Mouse (Mus musculus) heart, adult 2 months (tissue): Measurements from ENCODE around the gene Depdc5. TPM values are rescaled to one million over a fixed set of nuclear protein-coding genes. Genes with fewer than 3 reads are reported as not detected.
A peak's percentile ranks its signal among the peaks of the same experiment; 100 is the strongest.

Experiments
- DNase-seq, 2 experiments: peaks; one replicate each; pipeline ENCODE4 v3.0.0; 2021
- H3K27ac ChIP-seq: fragments of 200-600 bp; 2 replicates; pipeline ENCODE4 v1.8.1; 2022
- H3K27me3 ChIP-seq: fragments of 200-500 bp; 2 replicates; pipeline ENCODE4 v1.6.1; 2012; ENCODE audit warnings: mild to moderate bottlenecking, low read length, inconsistent platforms, mixed read lengths; ENCODE audit not compliant: control insufficient read depth, insufficient read depth
- H3K36me3 ChIP-seq: fragments of 200-500 bp; 2 replicates; pipeline ENCODE4 v1.6.1; 2012; ENCODE audit warnings: low read length, inconsistent platforms; ENCODE audit not compliant: control insufficient read depth, insufficient read depth
- H3K4me1 ChIP-seq: fragments of 200-500 bp; 2 replicates; pipeline ENCODE4 v1.6.1; 2011; ENCODE audit warnings: low read length; ENCODE audit not compliant: control insufficient read depth, insufficient read depth
- H3K4me3 ChIP-seq: fragments of 200-600 bp; 2 replicates; pipeline ENCODE4 v1.8.1; 2022
- H3K79me2 ChIP-seq: fragments of 200-500 bp; replicated peaks from 2 replicates; pipeline ENCODE4 v1.6.1; 2012; ENCODE audit warnings: mild to moderate bottlenecking, inconsistent platforms, low read length, moderate library complexity, mixed read lengths; ENCODE audit not compliant: control insufficient read depth, insufficient read depth
- H3K9ac ChIP-seq: fragments of 200-500 bp; 2 replicates; pipeline ENCODE4 v1.6.1; 2012; ENCODE audit warnings: low read depth, mild to moderate bottlenecking, control low read depth, inconsistent platforms, low read length, mixed read lengths
- CTCF ChIP-seq: fragments of 200-600 bp; IDR thresholded peaks from 2 replicates; pipeline ENCODE4 v1.8.1; 2022; ENCODE audit warnings: antibody characterized with exemption, mild to moderate bottlenecking, moderate library complexity
- EP300 ChIP-seq: fragments of 200-500 bp; IDR thresholded peaks from 2 replicates; pipeline ENCODE4 v1.6.1; 2011; ENCODE audit warnings: low read depth, low read length, control low read depth; ENCODE audit not compliant: insufficient read depth
- POLR2A ChIP-seq: fragments of 200-500 bp; IDR thresholded peaks from 2 replicates; pipeline ENCODE4 v1.6.1; 2011; ENCODE audit warnings: mild to moderate bottlenecking, low read depth, low read length, control low read depth; ENCODE audit not compliant: insufficient read depth
- WGBS: fragments of 180-500 bp; shearing (Covaris S2); methylation state at CpG from one replicate; pipeline ENCODE4 v1.1.7; 2018; 5-methylcytosine and 5-hydroxymethylcytosine counted together
- intact Hi-C: fragments of 180-260 bp; cut with DNase I; formaldehyde crosslinking; loops from one replicate; pipeline ENCODE4 v1.15.1; 2025
- polyA plus RNA-seq: library from polyadenylated mRNA; depleted of rRNA; stranded (reverse); fragments of >200 nt; gene quantifications from 2 replicates; pipeline ENCODE4 v1.2.3, GENCODE M21; 2012
- total RNA-seq, 2 experiments: library from RNA; stranded (reverse); gene quantifications; 2 replicates each; pipeline ENCODE4 v1.2.3; 2021

The Depdc5 gene
- total and polyA plus RNA-seq, 3 experiments, result 7.6 to 22.3 (median 17.5) TPM

GRCm38 (mm10) chr5:33018561-33019425 is 155.3 kb downstream of the Depdc5 start, which contains the start of gene Ywhah:
Gene Ywhah, plus strand, starts transcription at chr5:33018816.
- peak; percentile 96 to 98 for DNase-seq
- intact Hi-C loops, result loop anchor here (10.0 kb wide), 2 partner anchors 256 to 304 kb away; partner anchors contain the start of gene Ctbp1
- Histone ChIP-seq H3K4me1 (peaks cover 12% of the 10 kb centered on the region), H3K4me3 (peak within 1 kb of the TSS; percentile 89), H3K27me3 (no peaks in the 10 kb centered on the region), H3K36me3 (peaks cover 16% of the 10 kb centered on the region), H3K27ac (peak within 1 kb of the TSS; percentile 100), H3K9ac (peak within 1 kb of the TSS; percentile 93), H3K79me2 (no peaks in the 10 kb centered on the region; the same call in 1 of the 2 replicates)
- TF ChIP-seq POLR2A (peak; percentile 94), CTCF (peak; percentile 84), EP300 (no peak)
- under 1% methylated on average over 113 of the region's 121 CpGs for WGBS

- TF ChIP-seq CTCF, result no peak
- no peak for TF ChIP-seq EP300
- TF ChIP-seq POLR2A, result no peak
- intact Hi-C loops, result loop anchor here (10.0 kb wide), 2 partner anchors 255 to 305 kb away; partner anchors contain the start of gene Ctbp1
- Histone ChIP-seq H3K27me3 (no peaks in the 10 kb centered on the region), H3K9ac (peak overlapping the region; percentile 93), H3K4me1 (peaks cover 15% of the 10 kb centered on the region), H3K36me3 (peaks cover 23% of the 10 kb centered on the region), H3K27ac (peak overlapping the region; percentile 100), H3K79me2 (no peaks in the 10 kb centered on the region; the same call in 1 of the 2 replicates), H3K4me3 (peak overlapping the region; percentile 89)
- under 1% methylated on average over 12 of the region's 12 CpGs for WGBS
- DNase-seq, result no peak
Observed at GRCm38 (mm10) chr5:33019426-33019821, 155.9 kb downstream of the Depdc5 start.

GRCm38 (mm10) chr5:33021622-33022021 is 158.1 kb downstream of the Depdc5 start:
- Histone ChIP-seq H3K36me3 (peaks cover 40% of the 10 kb centered on the region), H3K9ac (no peak overlapping the region), H3K79me2 (no peaks in the 10 kb centered on the region; the same call in 1 of the 2 replicates), H3K4me1 (peaks cover 19% of the 10 kb centered on the region), H3K27ac (no peak overlapping the region), H3K4me3 (no peak overlapping the region), H3K27me3 (no peaks in the 10 kb centered on the region)
- WGBS, result 69% methylated on average over 2 of the region's 2 CpGs
- DNase-seq, result no peak
- intact Hi-C loops, result loop anchor here (5.0 kb wide), 1 partner anchor 316 kb away; the partner anchor contains the start of gene Maea
- no peak for TF ChIP-seq POLR2A
- TF ChIP-seq CTCF, result peak; percentile 69

- Histone ChIP-seq H3K9ac (no peak overlapping the region), H3K79me2 (no peaks in the 10 kb centered on the region; the same call in 1 of the 2 replicates), H3K4me1 (peaks cover 17% of the 10 kb centered on the region), H3K4me3 (no peak overlapping the region), H3K27ac (peak overlapping the region; percentile 36), H3K36me3 (peaks cover 39% of the 10 kb centered on the region), H3K27me3 (no peaks in the 10 kb centered on the region)
- 58% methylated on average over 4 of the region's 4 CpGs for WGBS
- DNase-seq, result no peak
- intact Hi-C loops, result loop anchor here (5.0 kb wide), 1 partner anchor 314 kb away; the partner anchor contains the start of gene Maea
- no peak for TF ChIP-seq POLR2A
- TF ChIP-seq EP300, result no peak
- TF ChIP-seq CTCF, result no peak
Observed at GRCm38 (mm10) chr5:33023337-33023736, 159.8 kb downstream of the Depdc5 start.

DNA sequence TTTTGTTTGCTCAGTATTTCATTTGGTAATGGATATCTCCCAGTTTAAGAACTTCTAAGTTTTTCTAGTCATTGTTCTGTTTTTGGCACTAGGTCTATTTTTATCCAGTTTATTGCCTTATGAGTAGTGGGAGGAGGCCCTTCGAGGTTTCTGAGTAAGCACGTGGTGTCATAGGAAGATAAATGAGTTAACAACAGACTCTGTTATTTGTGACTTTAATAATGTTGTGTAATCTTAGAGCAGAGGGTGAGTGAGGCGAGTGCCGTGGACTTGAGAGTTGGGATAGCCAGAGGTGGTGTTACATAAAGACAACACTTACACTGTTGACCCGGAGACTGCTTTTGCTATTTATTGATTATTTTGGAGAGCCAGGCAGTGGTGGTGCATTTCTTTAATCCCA is 161.0 kb downstream of the Depdc5 start:
- DNase-seq, result no peak
- H3K4me1 ChIP-seq, result peaks cover 17% of the 10 kb centered on the region
- intact Hi-C loops, result loop anchor here (5.0 kb wide), 1 partner anchor 313 kb away; the partner anchor contains the start of gene Maea
- peaks cover 39% of the 10 kb centered on the region for H3K36me3 ChIP-seq
- no peak for TF ChIP-seq EP300
- no peak for TF ChIP-seq CTCF
- TF ChIP-seq POLR2A, result no peak
- H3K79me2 ChIP-seq, result no peaks in the 10 kb centered on the region; the same call in 1 of the 2 replicates
- 0 out of 2 replicates have a peak overlapping the region, but pooled peaks have one; percentile 47 for H3K9ac ChIP-seq
- no peak overlapping the region for H3K4me3 ChIP-seq
- H3K27me3 ChIP-seq, result no peaks in the 10 kb centered on the region
- H3K27ac ChIP-seq, result peak overlapping the region; percentile 36
- WGBS, result 12% methylated on average over 5 of the region's 5 CpGs

- Histone ChIP-seq H3K27me3 (no peaks in the 10 kb centered on the region), H3K27ac (no peak overlapping the region), H3K36me3 (peaks cover 25% of the 10 kb centered on the region), H3K79me2 (no peaks in the 10 kb centered on the region), H3K4me1 (peaks cover 10% of the 10 kb centered on the region), H3K4me3 (no peak overlapping the region), H3K9ac (no peak overlapping the region)
- intact Hi-C loops, result no loop called here
- 61% methylated on average over 2 of the region's 2 CpGs for WGBS
- DNase-seq, result no peak
- TF ChIP-seq EP300, result no peak
- TF ChIP-seq POLR2A, result no peak
- TF ChIP-seq CTCF, result no peak
Observed at GRCm38 (mm10) chr5:33028656-33029055, 165.2 kb downstream of the Depdc5 start.
